Mouse (Mus musculus) cerebellum, postnatal 36 days (tissue): ENCODE results near the gene Gm6993.

ENCODE experiments used
- DNase-seq, 2 experiments: peaks; one replicate each; pipeline ENCODE4 v3.0.0; 2021 to 2022; ENCODE audit warnings: mixed read lengths in 2 of 2

Gene Gm6993

DNA sequence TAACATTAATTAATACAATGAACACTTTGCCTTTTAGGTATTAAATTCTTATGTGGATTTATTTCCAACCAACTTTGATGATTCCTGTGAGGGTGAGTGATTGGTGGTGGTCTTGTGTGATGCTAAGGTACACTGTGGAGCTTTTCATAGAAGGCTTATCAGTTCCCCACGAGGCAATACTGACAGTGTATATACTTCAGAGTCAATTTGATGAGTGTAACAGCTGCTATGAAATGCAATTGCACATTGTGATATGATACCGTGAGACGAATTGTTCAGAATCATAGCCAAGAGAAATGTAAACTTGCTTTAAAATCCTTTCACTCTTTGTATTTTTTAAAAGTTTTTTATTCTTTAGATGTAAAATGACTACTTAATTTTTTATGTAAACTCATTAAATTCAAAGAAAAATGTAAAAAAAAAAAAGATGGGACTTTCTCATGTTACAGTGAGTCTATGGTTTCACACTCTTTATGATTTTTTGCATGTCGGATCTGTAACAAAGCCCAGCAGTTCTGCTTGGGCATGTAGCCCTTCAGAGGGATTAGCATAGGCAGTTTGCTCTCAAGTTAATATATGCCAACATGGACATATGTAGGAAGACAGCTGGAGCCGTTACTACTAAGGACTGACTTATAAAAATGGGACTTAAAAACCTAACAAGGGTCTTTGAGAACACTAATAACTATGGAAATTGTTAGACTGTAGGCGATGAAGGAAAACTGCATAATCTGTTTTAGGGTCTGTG lies 1.2 kb downstream of the Gm6993 start:
- no peak for DNase-seq

DNA sequence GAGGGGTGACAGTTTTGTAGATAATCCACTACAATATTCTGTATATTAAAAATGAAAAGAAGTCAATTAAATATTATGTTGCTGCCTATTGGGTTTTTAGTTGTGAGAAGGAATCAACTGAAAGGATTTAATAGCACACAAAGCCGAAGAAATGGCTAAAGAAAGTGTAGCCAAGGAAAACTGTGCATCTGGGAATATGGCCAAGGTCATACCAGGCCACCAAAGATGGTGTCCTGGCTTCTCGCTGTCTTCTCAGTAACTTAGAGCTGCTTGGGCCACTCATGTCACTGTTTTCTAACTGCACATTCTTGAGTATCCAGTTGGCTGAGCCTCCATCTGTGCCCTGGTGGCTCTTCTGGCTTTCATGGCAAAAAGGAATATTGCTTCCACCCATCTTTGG lies 3.4 kb downstream of the Gm6993 start:
- no peak for DNase-seq

DNA sequence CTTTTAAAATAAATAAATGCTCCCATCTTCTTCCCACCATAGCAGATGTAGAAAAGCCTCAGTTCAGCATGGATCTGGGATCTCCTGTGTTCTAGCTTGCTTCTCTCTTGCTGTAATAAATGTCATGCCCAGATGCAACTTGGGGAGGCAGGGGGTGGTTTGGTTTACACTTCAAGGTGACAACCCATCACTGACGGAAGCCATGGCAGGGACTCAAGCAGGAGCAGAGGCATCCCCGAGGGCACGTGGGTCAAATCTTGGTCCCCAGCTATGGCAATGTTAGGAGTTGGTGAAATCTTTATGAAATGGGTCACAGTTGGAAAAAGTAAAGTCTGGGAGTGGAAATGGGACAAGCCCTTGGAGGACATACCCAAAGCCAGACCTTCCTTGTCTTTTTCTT lies 4.1 kb downstream of the Gm6993 start:
- no peak for DNase-seq

DNA sequence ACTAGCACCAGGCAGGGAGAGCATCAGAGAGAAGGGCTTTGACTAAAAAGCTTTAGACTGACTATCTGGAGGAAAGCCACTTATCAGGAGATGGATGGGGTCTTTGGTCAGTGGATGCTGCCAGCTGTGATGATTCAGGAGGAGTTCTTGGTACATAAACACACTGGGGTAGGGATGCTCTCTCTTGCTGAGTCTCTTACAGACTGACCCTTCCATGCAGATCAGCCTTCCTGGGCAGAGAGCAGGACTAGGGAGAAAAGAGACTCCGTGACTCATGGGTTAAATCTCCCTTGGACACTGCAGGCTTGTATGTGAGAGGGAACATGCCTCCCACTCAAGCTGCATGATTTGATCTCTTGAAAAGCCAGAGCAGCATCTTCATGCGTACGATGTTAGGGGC lies 5.6 kb downstream of the Gm6993 start:
- no peak for DNase-seq

DNA sequence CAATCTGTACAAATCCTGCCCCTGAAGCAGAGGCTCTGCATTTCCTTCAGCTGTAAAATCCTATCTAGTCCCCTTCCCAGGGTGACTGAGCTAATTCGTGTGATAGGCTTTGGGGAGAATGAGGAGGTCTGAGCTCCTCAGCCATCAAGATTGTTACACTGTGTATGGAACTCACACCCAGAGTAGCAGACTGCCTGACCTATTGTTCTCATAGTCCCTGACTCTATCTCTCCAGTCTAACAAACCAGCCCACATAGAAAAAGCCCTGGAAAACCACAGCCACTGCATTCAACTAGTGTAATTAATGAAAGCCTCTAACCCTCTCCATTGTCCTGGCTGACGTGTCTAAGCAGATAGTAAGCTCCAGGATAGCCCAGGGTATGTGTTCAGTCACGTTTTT lies 6.0 kb downstream of the Gm6993 start:
- no peak for DNase-seq

DNA sequence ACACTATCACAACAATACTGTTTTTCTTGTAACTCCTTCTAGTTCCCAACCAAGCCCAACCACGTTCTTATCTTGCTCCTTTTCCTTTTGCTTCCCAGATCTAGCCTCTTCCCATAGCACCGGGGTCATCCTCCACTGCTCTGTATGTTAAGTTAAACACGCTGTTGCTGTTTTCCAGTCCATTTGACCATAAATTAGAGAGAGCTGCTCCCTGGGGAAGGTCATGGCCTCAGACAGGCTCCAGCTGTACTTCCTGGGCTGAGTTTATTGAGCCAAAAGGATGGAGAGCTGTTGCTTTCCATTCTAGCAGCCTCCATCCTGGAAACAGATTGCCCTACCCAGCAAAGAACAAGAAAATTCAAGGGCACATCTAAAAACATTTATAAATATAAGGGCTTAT lies 7.6 kb downstream of the Gm6993 start:
- DNase-seq: no peak

DNA sequence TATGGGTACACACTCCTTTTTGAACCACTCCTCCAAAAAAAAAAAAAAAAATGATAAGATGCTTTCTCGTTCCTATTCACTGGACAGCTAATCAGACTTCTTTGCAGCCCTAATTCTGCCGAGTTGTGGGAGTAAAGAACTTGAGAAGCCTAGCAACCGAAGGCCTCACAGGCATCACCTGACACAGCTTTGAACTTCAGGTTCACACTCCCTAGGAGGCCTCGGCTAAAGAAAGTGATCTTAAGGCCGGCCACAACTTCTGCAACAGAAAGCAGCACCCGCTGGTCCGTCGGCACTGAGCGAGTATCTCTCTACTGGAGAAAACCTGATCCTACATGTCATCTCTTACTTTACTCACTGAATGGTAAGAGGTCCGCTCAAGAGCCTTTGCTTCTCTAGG lies 8.1 kb downstream of the Gm6993 start:
- DNase-seq: no peak

DNA sequence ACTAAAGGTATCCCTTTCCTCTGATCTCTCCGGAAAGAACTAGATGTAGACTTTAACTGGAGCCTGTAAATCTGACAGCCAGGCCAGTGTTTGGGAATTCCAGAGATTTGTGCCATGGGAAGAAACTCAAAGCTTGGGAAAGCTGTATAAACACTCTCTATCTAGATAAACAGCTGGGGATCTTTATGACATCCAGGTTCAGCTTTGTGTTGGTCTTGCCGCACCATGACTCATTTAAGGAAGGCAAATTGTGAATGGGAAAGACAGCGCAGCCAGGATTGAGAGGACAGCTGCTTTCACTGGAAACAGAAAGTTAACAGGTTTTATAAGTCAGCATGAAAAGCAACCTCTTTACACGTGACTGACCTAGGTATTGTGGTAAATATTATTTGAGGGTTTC lies 11.7 kb downstream of the Gm6993 start:
- DNase-seq: no peak

DNA sequence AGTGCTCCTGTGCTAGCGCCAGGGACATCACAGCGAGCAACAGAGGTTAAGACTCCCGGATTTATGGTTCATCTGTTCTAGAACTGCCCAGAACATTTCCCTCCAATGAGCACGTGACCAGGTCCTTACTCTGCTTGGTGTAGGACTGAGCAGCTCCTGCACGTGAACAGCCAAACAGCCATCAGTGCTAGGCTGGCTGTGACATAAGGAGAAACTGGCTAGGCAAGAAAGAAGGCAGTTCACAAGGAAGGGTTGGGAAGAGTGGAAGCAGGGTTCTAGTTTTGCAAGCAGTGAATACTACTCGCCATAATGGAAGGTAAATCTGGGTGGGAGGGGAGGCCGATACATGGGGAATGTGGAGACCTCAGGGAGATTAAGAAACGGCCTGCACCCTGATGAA lies 14.4 kb downstream of the Gm6993 start:
- DNase-seq: no peak

DNA sequence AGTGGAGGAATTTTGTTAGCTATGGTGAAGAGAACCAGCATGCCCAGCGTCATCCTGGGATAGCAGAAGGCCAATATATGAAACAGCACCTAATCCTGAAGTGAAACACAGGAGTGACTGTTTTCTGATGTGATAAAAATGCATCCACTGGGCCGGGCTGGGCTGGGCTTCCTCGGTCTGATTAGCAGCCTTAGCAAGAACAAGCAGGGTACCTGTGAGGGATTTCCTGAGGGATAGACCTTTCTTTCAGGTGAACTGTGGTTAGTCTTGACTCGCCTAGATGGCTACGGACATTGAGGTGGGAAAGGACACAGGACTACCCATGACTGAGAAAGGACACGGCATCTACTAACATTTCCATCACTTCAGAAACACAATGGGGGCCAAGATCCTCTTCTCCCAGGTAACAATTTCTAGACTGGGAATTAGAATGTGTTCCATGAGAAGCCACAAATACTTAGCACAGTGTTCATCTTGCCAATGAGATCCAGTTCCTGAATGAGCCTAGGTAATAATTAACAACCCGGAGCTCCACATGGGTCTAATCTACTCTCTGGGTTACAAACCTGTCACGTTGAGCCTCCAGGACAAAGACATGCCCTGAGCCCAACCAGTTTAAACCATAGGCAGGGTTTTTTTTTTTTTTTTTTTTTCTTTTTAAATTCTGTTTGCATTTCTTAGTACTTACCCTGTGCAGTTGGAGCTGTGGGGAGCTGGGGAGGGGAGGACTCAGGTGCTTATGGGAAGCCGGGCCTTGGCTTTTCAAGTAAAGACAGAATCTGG lies 15.7 kb downstream of the Gm6993 start:
- DNase-seq: no peak

DNA sequence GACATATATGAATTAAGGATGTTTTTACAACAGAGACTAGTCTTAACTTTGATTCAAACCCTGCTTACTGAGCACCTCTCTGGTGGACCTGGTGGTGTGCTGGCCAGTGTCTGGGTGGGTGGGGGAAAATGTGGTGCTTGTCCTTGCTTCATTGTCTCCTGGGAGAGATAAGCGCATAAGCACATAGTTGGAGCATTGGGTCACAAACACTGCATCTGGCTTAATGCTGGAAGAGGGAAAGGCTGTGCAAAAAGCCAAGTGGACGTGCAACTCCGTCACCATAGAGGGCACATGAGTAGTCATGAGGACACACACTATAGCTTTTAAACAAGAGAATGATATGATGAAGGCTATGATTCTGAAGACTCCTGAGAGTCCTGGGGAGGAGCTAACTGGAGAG lies 21.3 kb downstream of the Gm6993 start:
- DNase-seq: no peak

DNA sequence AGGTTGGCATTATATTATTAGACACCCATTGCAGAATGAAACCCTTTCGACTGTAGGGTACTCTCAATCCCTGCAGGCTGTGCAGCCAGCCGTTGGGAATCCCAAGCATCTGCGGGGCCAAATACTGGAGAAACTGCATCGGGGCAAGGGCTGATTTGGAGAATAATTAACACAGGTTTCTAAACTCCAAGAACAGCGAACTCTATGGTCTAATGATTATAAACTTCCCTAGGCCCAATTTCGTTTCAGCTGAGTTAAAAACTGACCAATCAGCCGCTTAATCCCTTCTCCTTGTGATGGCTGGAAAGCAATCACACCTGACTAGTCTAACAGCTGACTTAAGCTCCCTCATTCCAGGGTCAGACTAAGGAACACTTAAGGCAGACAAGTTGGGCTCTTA lies 23.4 kb downstream of the Gm6993 start:
- DNase-seq: no peak

DNA sequence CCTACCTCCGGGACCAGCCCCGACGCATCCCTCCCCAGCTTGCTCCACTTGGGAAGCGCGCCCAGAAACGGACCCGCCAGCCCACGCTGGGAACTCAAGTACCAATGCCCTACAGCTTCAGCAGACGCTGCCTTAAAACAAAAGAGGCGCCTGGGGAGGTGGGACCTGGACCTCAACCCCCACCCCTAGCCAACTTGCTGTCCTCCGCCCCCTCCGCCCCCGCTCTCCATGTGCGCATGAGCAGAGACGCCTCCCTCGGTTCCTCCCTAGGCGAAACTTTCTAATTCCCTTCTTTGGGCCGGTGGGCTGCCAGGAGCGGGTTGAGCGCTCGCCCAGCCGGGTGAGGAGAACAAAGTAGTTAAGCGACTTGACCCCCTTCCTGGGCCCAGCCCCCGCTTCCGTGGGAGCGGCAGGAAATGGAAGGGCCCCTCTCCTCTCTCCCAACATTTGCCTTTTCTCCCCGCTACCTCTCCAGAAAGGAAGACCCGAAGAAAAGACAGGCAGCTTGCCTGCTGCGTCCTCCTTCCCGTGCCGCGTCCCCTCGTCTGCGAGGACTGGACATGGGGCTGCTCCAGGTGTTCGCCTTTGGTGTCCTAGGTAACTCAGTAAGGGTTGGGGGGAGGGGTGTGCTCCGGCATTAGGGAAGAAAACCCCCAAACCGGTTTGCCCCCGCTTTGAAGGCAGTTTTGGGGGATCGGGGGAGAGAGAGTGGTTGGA lies 24.6 kb downstream of the Gm6993 start, which contains the start of gene Lamb1:
TSS of gene Lamb1 (plus strand) at position 230 of the 717 bp plus-strand sequence.
- peak in 1 of 2 experiments; percentile 8 for DNase-seq

DNA sequence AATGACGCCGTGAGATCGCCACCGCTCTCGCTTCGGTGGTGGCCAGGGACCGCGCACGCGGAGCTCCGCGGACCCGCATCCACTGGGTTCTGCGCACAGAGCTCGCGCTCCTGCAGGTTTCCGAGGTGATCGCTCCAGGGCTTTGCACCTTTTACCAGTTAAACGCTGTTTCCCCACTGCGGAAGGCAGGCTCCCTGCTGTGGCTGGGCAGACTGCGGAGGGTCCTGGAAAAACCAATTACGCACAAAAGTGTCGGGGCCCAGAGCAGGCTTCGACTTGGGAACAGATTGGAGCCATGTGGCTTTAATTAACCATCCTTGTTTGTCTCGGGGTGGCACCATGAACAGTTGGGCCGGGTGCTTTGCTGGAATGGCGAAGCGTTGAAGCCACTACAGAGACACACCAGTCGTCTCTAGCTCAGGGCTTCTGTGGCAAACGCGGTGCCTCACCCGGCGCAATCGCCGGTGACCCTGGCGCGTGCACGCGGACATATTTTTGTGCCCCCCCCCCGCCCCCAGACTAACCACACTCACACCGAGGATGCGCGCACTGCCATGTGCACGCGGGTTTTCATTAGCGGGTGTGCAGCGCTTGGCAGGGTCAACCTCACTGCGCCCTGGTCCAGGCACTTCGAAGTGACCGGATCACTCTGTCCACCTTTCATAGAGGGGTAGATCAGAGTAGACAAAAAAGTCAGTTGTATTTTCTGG lies 25.3 kb downstream of the Gm6993 start:
- DNase-seq: peak in 1 of 2 experiments; percentile 7

DNA sequence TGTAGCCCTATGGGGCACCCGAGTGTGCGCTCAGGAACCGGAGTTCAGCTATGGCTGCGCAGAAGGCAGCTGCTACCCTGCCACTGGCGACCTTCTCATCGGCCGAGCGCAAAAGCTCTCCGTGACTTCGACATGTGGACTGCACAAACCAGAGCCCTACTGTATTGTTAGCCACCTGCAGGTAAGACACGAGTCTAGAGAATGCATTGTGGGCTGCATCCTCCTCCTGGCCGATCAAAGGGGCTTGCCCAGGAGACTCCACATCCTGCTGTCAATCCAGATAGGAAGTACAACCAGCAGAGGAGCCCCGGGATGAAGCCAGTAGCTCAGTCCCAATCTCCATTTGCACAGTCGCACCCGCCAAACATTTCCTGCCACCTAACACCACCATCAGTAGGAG lies 26.1 kb downstream of the Gm6993 start:
- DNase-seq: no peak

DNA sequence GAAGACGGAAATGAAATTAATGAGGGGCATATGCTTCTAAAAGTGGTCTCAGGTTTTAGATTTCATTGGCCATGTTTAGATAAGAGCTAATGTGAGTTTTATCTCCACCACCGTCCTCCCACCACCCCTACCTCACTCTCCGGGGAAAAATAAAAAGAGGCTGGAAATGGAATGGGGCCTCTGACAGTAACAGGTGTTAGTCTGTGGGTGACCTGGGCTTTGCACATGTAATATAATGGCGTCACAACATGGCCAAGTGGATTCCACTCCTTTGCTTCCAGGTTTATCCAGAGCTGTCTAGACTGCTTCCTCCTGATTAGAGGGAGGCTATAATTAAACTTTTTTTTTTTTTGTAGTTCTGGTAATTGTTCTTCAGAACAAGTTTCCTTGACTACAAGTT lies 26.8 kb downstream of the Gm6993 start:
- DNase-seq: no peak

DNA sequence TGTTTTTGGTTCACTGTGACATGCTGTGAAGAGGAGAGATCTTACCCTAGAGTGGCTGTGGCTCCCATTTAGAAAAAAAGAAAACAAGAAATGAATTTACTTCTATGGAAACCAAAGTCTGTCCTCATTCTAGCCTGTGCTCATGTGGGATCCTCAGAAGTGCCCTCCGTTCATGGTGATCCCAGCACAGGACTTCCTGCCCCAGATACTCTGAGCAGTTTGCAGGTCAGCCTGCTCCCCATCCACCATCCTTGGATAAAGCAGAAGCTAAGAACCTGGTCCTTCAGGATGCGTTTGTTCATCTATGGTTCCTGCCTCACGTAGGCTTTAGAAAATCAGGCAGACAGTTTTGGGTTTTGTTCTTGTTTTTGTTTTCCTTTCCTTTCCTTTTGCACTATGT lies 27.7 kb downstream of the Gm6993 start:
- DNase-seq: no peak

DNA sequence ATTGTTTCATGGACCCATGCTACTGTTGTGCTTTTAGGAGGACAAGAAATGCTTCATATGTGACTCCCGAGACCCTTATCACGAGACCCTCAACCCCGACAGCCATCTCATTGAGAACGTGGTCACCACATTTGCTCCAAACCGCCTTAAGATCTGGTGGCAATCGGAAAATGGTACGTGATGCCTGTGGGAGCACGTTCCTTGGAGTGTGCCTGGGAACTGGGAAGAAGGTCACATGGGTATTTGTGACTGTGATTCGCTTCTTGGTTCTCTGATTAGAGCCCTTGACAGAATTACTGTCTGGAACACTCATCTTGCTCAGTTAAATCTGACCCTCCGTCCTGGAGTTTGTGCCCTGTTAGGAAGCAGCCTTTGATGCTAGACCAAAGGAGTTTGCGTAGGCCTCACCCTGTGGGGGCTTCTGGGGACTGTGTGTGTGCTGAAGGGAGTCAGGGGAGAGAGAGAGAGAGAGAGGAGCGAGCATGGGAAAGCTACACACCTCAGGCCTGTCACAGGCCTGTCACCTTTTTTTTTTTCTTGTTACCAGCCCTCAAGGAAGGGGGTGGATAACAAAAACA lies 28.5 kb downstream of the Gm6993 start:
- no peak for DNase-seq

DNA sequence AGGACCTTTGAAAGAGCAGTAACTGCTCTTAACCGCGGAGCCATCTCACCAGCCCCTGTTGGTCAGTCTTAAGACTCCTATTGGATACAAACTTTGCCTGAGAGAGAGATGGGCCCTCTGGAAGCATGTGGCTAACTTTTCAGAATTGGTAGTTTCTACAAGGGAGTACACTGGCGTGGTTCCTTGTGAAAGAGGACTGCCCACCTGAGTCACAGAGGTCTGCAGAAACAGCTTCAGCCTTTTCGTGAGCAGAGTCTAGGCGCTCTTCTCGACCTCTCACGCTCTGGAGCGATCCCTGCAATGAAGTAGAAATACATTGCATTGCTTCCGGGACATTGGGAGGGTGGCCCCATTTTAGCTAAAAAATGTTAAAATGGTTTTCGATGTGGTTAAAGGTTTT lies 29.8 kb downstream of the Gm6993 start:
- no peak for DNase-seq

DNA sequence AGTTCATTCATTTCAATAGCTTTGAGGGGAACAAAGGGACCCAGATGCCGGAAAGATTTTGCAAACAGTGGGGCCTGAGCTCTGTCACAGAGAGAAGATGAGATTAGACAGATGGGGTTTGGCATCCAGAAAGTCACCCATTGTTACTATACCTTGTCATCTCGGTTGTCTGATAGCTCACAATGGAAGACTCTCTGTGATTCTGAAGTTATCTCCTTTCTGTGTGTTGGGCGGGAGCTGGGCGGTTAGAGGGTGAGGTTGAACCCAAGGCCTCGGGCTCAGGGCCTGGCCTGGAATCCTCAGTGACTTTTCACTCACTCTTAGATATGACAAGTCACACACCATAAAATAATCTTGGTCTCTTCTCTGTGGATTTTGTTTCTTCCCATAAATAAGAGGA lies 30.2 kb downstream of the Gm6993 start:
- no peak for DNase-seq

DNA sequence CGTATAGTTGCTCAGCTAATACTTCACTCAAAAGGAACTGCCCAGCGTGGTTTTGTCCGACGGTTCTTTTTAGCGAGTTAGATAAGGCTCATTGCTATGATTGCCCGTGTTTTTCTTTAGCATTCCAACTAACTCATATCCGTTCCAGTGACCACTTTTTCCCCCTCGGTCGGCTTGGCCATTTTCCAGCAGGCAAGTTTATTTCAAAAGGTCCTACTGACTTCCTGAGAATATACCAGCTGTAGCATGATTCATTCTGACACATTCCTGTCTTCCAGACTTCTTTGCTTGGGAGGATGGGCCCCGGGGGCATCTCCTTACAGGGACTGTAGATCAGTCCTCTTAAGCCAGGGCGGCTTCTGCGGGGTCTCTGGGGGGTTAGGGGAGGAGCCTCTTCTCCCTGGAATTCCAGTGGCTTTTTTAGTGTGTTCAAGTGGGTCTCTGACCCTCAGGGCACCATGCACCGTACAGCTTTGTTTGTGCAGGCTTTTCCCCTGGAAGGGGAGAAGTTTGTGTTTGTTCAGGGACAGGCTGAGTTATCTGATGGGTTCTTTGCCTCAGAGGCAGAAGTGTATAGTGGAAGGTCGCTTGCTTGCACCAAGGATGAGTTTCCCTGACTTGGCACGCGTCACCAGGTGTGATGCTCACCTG lies 30.9 kb downstream of the Gm6993 start:
- no peak for DNase-seq
